In genomic region chr5:134765441-134765840, GRCm38 (mm10) we compare ENCODE assay signal across 23 mouse cellular contexts. TPM values are rescaled to one million over a fixed set of nuclear protein-coding genes. Genes with fewer than 3 reads are reported as not detected.
DNase-seq lines count a peak whose midpoint lies in the region; ATAC-seq and TF ChIP-seq lines count a peak whose summit lies in the region.
"Had no signal": no experiment of that assay in that cellular context is flagged by ENCODE, and none has a peak within 500 bp of the region (broad histone marks: within the 10 kb centered on the region; RNA-seq: fewer than 3 reads in every experiment).

No protein-coding gene starts in this region.

- TF ChIP-seq EP300 in lung, postnatal 0 days (IDR thresholded peaks at IDR 0.05) = no peak

- no peak overlapping the region for H3K4me2 ChIP-seq in lung, postnatal 0 days (replicated peaks; ENCODE audit: low read depth, low read length)
- no peak overlapping the region for H3K4me2 ChIP-seq in midbrain, embryonic 11.5 days
- no peak overlapping the region for H3K4me2 ChIP-seq in forebrain, embryonic 15.5 days (replicated peaks)
- H3K4me2 ChIP-seq: neural tube, embryonic 13.5 days had no signal

- no peak overlapping the region for H3K9ac ChIP-seq in lung, postnatal 0 days (replicated peaks; ENCODE audit: low read depth)
- no peak overlapping the region for H3K9ac ChIP-seq in midbrain, embryonic 11.5 days (ENCODE audit: low read length)
- no peak overlapping the region for H3K9ac ChIP-seq in forebrain, embryonic 15.5 days (replicated peaks)
- H3K9ac ChIP-seq: neural tube, embryonic 13.5 days had no signal

- ATAC-seq in lung, postnatal 0 days = no peak
- ATAC-seq in midbrain, embryonic 11.5 days (ENCODE audit: low FRiP score) = no peak
- no peak for ATAC-seq in forebrain, embryonic 15.5 days (replicated peaks)
- ATAC-seq: hindbrain, embryonic 16.5 days; intestine, embryonic 16.5 days had no signal

- peak; percentile 41 for DNase-seq in adrenal gland, adult 2 months
- no peak for DNase-seq in adrenal gland, adult 8-10 months
- peak; percentile 58 for DNase-seq in gastrocnemius, postnatal 25 days
- no peak for DNase-seq in gastrocnemius, postnatal 4 days (ENCODE audit: low spot score in 2 of 2)
- DNase-seq in lung, postnatal 10 days = peak; percentile 52
- no peak for DNase-seq in lung, postnatal 0 days (ENCODE audit: low spot score)
- no peak for DNase-seq in midbrain, embryonic 11.5 days (ENCODE audit: low spot score, missing footprints)
- DNase-seq: cerebellum, adult 9-10 months; kidney, postnatal 36 days; layer of hippocampus, adult 9-11 months; left cerebral cortex, postnatal 4 days; liver; lung, postnatal 14 days; midbrain, embryonic 14.5 days had no signal

- no peak for TF ChIP-seq CTCF in lung, postnatal 0 days (IDR thresholded peaks at IDR 0.05)

- no peak overlapping the region for H3K4me3 ChIP-seq in lung, postnatal 0 days (ENCODE audit: low read depth, low read length)
- H3K4me3 ChIP-seq in midbrain, embryonic 11.5 days (ENCODE audit: low read depth, low read length) = no peak overlapping the region
- no peak overlapping the region for H3K4me3 ChIP-seq in forebrain, embryonic 15.5 days
- H3K4me3 ChIP-seq: embryonic facial prominence, embryonic 10.5 days; left cerebral cortex, adult 2 months; neural tube, embryonic 13.5 days had no signal

- WGBS in lung, postnatal 0 days = 81% methylated on average over 16 of the region's 16 CpGs
- WGBS in midbrain, embryonic 11.5 days = 90% methylated on average over 16 of the region's 16 CpGs
- 85% methylated on average over 16 of the region's 16 CpGs for WGBS in forebrain, embryonic 15.5 days

- H3K9me3 ChIP-seq in lung, postnatal 0 days (ENCODE audit: low read length) = no peaks in the 10 kb centered on the region
- H3K9me3 ChIP-seq in midbrain, embryonic 11.5 days (ENCODE audit: control insufficient read depth, low read length) = no peaks in the 10 kb centered on the region
- no peaks in the 10 kb centered on the region for H3K9me3 ChIP-seq in forebrain, embryonic 15.5 days
- H3K9me3 ChIP-seq: embryonic facial prominence, embryonic 10.5 days; neural tube, embryonic 13.5 days had no signal

- no peaks in the 10 kb centered on the region for H3K4me1 ChIP-seq in lung, postnatal 0 days (ENCODE audit: insufficient read depth, low read depth, low read length)
- H3K4me1 ChIP-seq in midbrain, embryonic 11.5 days (ENCODE audit: control insufficient read depth, insufficient read depth, low read length) = no peaks in the 10 kb centered on the region
- peaks cover 11% of the 10 kb centered on the region for H3K4me1 ChIP-seq in forebrain, embryonic 15.5 days
- H3K4me1 ChIP-seq: neural tube, embryonic 13.5 days had no signal

- no peaks in the 10 kb centered on the region for H3K36me3 ChIP-seq in lung, postnatal 0 days (ENCODE audit: insufficient read depth, low read length)
- no peaks in the 10 kb centered on the region for H3K36me3 ChIP-seq in midbrain, embryonic 11.5 days (ENCODE audit: control insufficient read depth, insufficient read depth, low read length)
- no peaks in the 10 kb centered on the region for H3K36me3 ChIP-seq in forebrain, embryonic 15.5 days
- H3K36me3 ChIP-seq: embryonic facial prominence, embryonic 10.5 days; neural tube, embryonic 13.5 days had no signal

- H3K27ac ChIP-seq in lung, postnatal 0 days (ENCODE audit: low read length) = no peak overlapping the region
- H3K27ac ChIP-seq in midbrain, embryonic 11.5 days (ENCODE audit: low read depth, low read length) = no peak overlapping the region
- no peak overlapping the region for H3K27ac ChIP-seq in forebrain, embryonic 15.5 days (replicated peaks)
- H3K27ac ChIP-seq: embryonic facial prominence, embryonic 10.5 days; left cerebral cortex, adult 2 months; neural tube, embryonic 13.5 days had no signal

- H3K27me3 ChIP-seq in lung, postnatal 0 days (replicated peaks; ENCODE audit: insufficient read depth, low read length) = no peaks in the 10 kb centered on the region
- H3K27me3 ChIP-seq in midbrain, embryonic 11.5 days (ENCODE audit: control insufficient read depth, insufficient read depth, low read length) = no peaks in the 10 kb centered on the region
- H3K27me3 ChIP-seq in forebrain, embryonic 15.5 days = no peaks in the 10 kb centered on the region
- H3K27me3 ChIP-seq: neural tube, embryonic 13.5 days had no signal

RNA-seq across cellular contexts. Expression of gene Eln, which starts 18.3 kb away (rescaled TPM):
- 10 to 100 TPM; 11.8 to 26.9 TPM for total RNA-seq in adrenal gland, adult 2 months (2021)
- polyA plus RNA-seq in adrenal gland, adult 2 months (2012; rRNA removed) = 21.8 and 30.7 TPM in 2 replicates
- total RNA-seq in adrenal gland, adult 8-10 months (2022) = 10 to 100 TPM in 2 of 4 experiments, 1 to 10 TPM in 2; 6.8 to 12.7 (median 9.7) TPM
- 100 to 1,000 TPM in 1 of 2 experiments, 10 to 100 TPM in 1; 72.9 to 155 TPM for total RNA-seq in gastrocnemius, postnatal 25 days (2021)
- total RNA-seq in gastrocnemius, postnatal 4 days (2021) = 100 to 1,000 TPM; 334 to 400 TPM
- polyA plus RNA-seq in lung, postnatal 0 days (2015; fragmentation: Nextera tagmentation; extraction: Ambion mirVana) = 1,769 and 1,865 TPM in 2 replicates
- polyA plus RNA-seq in midbrain, embryonic 11.5 days (2014; fragmentation: Nextera tagmentation; extraction: Ambion mirVana) = 1.1 and 2.0 TPM in 2 replicates
- polyA plus RNA-seq in forebrain, embryonic 15.5 days (2015; fragmentation: Nextera tagmentation; extraction: Ambion mirVana) = 7.7 and 7.8 TPM in 2 replicates
- total RNA-seq: common myeloid progenitor, adult 5-6 weeks; hematopoietic stem cell, adult 5-6 weeks; megakaryocyte, adult 5-6 weeks had no signal

Comparison
In these comparisons a context has a peak if more than half of its experiments do, and no peak if none do; other contexts are left out.
1. DNase-seq: peak in adrenal gland, adult 2 months (single experiment), gastrocnemius, postnatal 25 days (single experiment) and lung, postnatal 10 days (single experiment); none in adrenal gland, adult 8-10 months (single experiment), gastrocnemius, postnatal 4 days (0 of 2), lung, postnatal 0 days (single experiment) and midbrain, embryonic 11.5 days (single experiment).